Mouse (Mus musculus): ENCODE results near the gene Zbtb8b. TPM values are rescaled to one million over a fixed set of nuclear protein-coding genes. Genes with fewer than 3 reads are reported as not detected.

The Zbtb8b gene
- polyA plus RNA-seq, 2 experiments: 0.87 to 1.3 TPM

- Histone ChIP-seq H3K27ac (replicated peaks; ENCODE audit: low read depth, low read length) (no peak overlapping the region), H3K36me3 (ENCODE audit: control insufficient read depth, insufficient read depth, low read length) (no peaks in the 10 kb centered on the region), H3K9me3 (ENCODE audit: control insufficient read depth, low read length) (no peaks in the 10 kb centered on the region), H3K9ac (ENCODE audit: low read depth, low read length, severe bottlenecking) (no peak overlapping the region), H3K4me1 (ENCODE audit: control insufficient read depth, insufficient read depth, low read length) (0 out of 2 replicates have a peak, but pooled peaks cover 3% of the 10 kb centered on the region), H3K4me2 (replicated peaks; ENCODE audit: low read depth, low read length, severe bottlenecking) (no peak overlapping the region), H3K4me3 (replicated peaks; ENCODE audit: low read length) (no peak overlapping the region), H3K27me3 (ENCODE audit: control insufficient read depth, insufficient read depth, low read length) (no peaks in the 10 kb centered on the region)
- ATAC-seq (ENCODE audit: low FRiP score, low read depth) (no peak), DNase-seq (ENCODE audit: low spot score) (no peak)
- 89% methylated on average over 9 of the region's 9 CpGs for WGBS
- TF ChIP-seq POLR2A (IDR thresholded peaks at IDR 0.05; ENCODE audit: borderline replicate concordance, extremely low read depth, insufficient read depth, insufficient read length): no peak
Measured at GRCm38 (mm10) chr4:129382029-129382428, 58.6 kb downstream of the Zbtb8b start.

GRCm38 (mm10) chr4:129381148-129381547 is 59.5 kb downstream of the Zbtb8b start:
- no peaks in the 10 kb centered on the region for H3K27me3 ChIP-seq (ENCODE audit: control insufficient read depth, insufficient read depth, low read length)
- H3K27ac ChIP-seq (replicated peaks; ENCODE audit: low read depth, low read length): no peak overlapping the region
- H3K4me1 ChIP-seq (ENCODE audit: control insufficient read depth, insufficient read depth, low read length): 0 out of 2 replicates have a peak, but pooled peaks cover 3% of the 10 kb centered on the region
- 80% methylated on average over 8 of the region's 8 CpGs for WGBS
- no peak overlapping the region for H3K9ac ChIP-seq (ENCODE audit: low read depth, low read length, severe bottlenecking)
- no peak overlapping the region for H3K4me3 ChIP-seq (replicated peaks; ENCODE audit: low read length)
- no peak for DNase-seq (ENCODE audit: low spot score)
- no peak overlapping the region for H3K4me2 ChIP-seq (replicated peaks; ENCODE audit: low read depth, low read length, severe bottlenecking)
- TF ChIP-seq POLR2A (IDR thresholded peaks at IDR 0.05; ENCODE audit: borderline replicate concordance, extremely low read depth, insufficient read depth, insufficient read length): no peak
- no peaks in the 10 kb centered on the region for H3K9me3 ChIP-seq (ENCODE audit: control insufficient read depth, low read length)
- no peaks in the 10 kb centered on the region for H3K36me3 ChIP-seq (ENCODE audit: control insufficient read depth, insufficient read depth, low read length)
- no peak for ATAC-seq (ENCODE audit: low FRiP score, low read depth)

GRCm38 (mm10) chr4:129379805-129380204 is 60.8 kb downstream of the Zbtb8b start:
- H3K27ac ChIP-seq (replicated peaks; ENCODE audit: low read depth, low read length): no peak overlapping the region
- H3K4me2 ChIP-seq (replicated peaks; ENCODE audit: low read depth, low read length, severe bottlenecking): no peak overlapping the region
- no peak for ATAC-seq (ENCODE audit: low FRiP score, low read depth)
- H3K4me3 ChIP-seq (replicated peaks; ENCODE audit: low read length): no peak overlapping the region
- no peak for DNase-seq (ENCODE audit: low spot score)
- WGBS: 90% methylated on average over 3 of the region's 3 CpGs
- no peak overlapping the region for H3K9ac ChIP-seq (ENCODE audit: low read depth, low read length, severe bottlenecking)
- H3K4me1 ChIP-seq (ENCODE audit: control insufficient read depth, insufficient read depth, low read length): 0 out of 2 replicates have a peak, but pooled peaks cover 3% of the 10 kb centered on the region
- no peaks in the 10 kb centered on the region for H3K27me3 ChIP-seq (ENCODE audit: control insufficient read depth, insufficient read depth, low read length)
- no peak for TF ChIP-seq POLR2A (IDR thresholded peaks at IDR 0.05; ENCODE audit: borderline replicate concordance, extremely low read depth, insufficient read depth, insufficient read length)
- no peaks in the 10 kb centered on the region for H3K9me3 ChIP-seq (ENCODE audit: control insufficient read depth, low read length)
- H3K36me3 ChIP-seq (ENCODE audit: control insufficient read depth, insufficient read depth, low read length): no peaks in the 10 kb centered on the region

GRCm38 (mm10) chr4:129377601-129378390 is 62.9 kb downstream of the Zbtb8b start, which contains the start of gene Zbtb8a:
Gene Zbtb8a, minus strand, starts transcription at chr4:129378116.
- peak; percentile 59 for DNase-seq (ENCODE audit: low spot score)
- peak within 1 kb of the TSS; percentile 67 for H3K4me2 ChIP-seq (replicated peaks; ENCODE audit: low read depth, low read length, severe bottlenecking)
- 1% methylated on average over 49 of the region's 65 CpGs for WGBS
- TF ChIP-seq POLR2A (IDR thresholded peaks at IDR 0.05; ENCODE audit: borderline replicate concordance, extremely low read depth, insufficient read depth, insufficient read length): 0 out of 2 replicates have a peak, but pooled peaks have one; percentile 34
- H3K27ac ChIP-seq (replicated peaks; ENCODE audit: low read depth, low read length): peak within 1 kb of the TSS; percentile 92
- peak within 1 kb of the TSS; percentile 75 for H3K4me3 ChIP-seq (replicated peaks; ENCODE audit: low read length)
- ATAC-seq (ENCODE audit: low FRiP score, low read depth): peak; percentile 69; the same call in 1 of the 2 replicates
- H3K9ac ChIP-seq (ENCODE audit: low read depth, low read length, severe bottlenecking): peak within 1 kb of the TSS; percentile 95
- no peaks in the 10 kb centered on the region for H3K9me3 ChIP-seq (ENCODE audit: control insufficient read depth, low read length)
- 0 out of 2 replicates have a peak, but pooled peaks cover 8% of the 10 kb centered on the region for H3K4me1 ChIP-seq (ENCODE audit: control insufficient read depth, insufficient read depth, low read length)
- no peaks in the 10 kb centered on the region for H3K27me3 ChIP-seq (ENCODE audit: control insufficient read depth, insufficient read depth, low read length)
- no peaks in the 10 kb centered on the region for H3K36me3 ChIP-seq (ENCODE audit: control insufficient read depth, insufficient read depth, low read length)

GRCm38 (mm10) chr4:129376961-129377545 is 63.6 kb downstream of the Zbtb8b start:
- Histone ChIP-seq H3K4me1 (ENCODE audit: control insufficient read depth, insufficient read depth, low read length) (0 out of 2 replicates have a peak, but pooled peaks cover 8% of the 10 kb centered on the region), H3K27me3 (ENCODE audit: control insufficient read depth, insufficient read depth, low read length) (no peaks in the 10 kb centered on the region), H3K4me2 (replicated peaks; ENCODE audit: low read depth, low read length, severe bottlenecking) (peak overlapping the region; percentile 67), H3K9me3 (ENCODE audit: control insufficient read depth, low read length) (no peaks in the 10 kb centered on the region), H3K4me3 (replicated peaks; ENCODE audit: low read length) (peak overlapping the region; percentile 75), H3K9ac (ENCODE audit: low read depth, low read length, severe bottlenecking) (peak overlapping the region; percentile 95), H3K36me3 (ENCODE audit: control insufficient read depth, insufficient read depth, low read length) (no peaks in the 10 kb centered on the region), H3K27ac (replicated peaks; ENCODE audit: low read depth, low read length) (peak overlapping the region; percentile 92)
- 1% methylated on average over 40 of the region's 68 CpGs for WGBS
- ATAC-seq (ENCODE audit: low FRiP score, low read depth) (peak; percentile 68; the same call in 1 of the 2 replicates), DNase-seq (ENCODE audit: low spot score) (peak; percentile 26)
- TF ChIP-seq POLR2A (IDR thresholded peaks at IDR 0.05; ENCODE audit: borderline replicate concordance, extremely low read depth, insufficient read depth, insufficient read length): 0 out of 2 replicates have a peak, but pooled peaks have one; percentile 25

Data from limb, embryonic 14.5 days (tissue).